Mouse (Mus musculus) lung, embryonic 15.5 days (tissue): ENCODE measurements around the gene Crtc1. TPM values are rescaled to one million over a fixed set of nuclear protein-coding genes. Genes with fewer than 3 reads are reported as not detected.

Experiments used
- ATAC-seq: fragments of 200-750 bp; cut with Nextera tagmentation; 2 replicates; pipeline ENCODE4 v1.8.0; 2017; ENCODE audit warnings: moderate number of reproducible peaks, borderline replicate concordance; ENCODE audit not compliant: low FRiP score, low TSS enrichment; ENCODE audit errors: extremely low read depth
- H3K27ac ChIP-seq: fragments of 300-500 bp; sonication (generic); 2 replicates; pipeline ENCODE4 v1.5.1; 2015; ENCODE audit warnings: moderate library complexity, mild to moderate bottlenecking, inconsistent platforms
- H3K27me3 ChIP-seq: fragments of 300-500 bp; sonication (generic); 2 replicates; pipeline ENCODE4 v1.6.1; 2015; ENCODE audit warnings: inconsistent platforms
- H3K36me3 ChIP-seq: fragments of 300-500 bp; sonication (generic); 2 replicates; pipeline ENCODE4 v1.6.1; 2015; ENCODE audit warnings: inconsistent platforms
- H3K4me1 ChIP-seq: fragments of 300-500 bp; sonication (generic); 2 replicates; pipeline ENCODE4 v1.6.1; 2015; ENCODE audit warnings: inconsistent platforms
- H3K4me2 ChIP-seq: fragments of 300-500 bp; sonication (generic); 2 replicates; pipeline ENCODE4 v1.6.1; 2015; ENCODE audit warnings: inconsistent platforms, mild to moderate bottlenecking, moderate library complexity
- H3K4me3 ChIP-seq: fragments of 300-500 bp; sonication (generic); 2 replicates; pipeline ENCODE4 v1.5.1; 2015; ENCODE audit warnings: mild to moderate bottlenecking, inconsistent platforms
- H3K9ac ChIP-seq: fragments of 300-500 bp; sonication (generic); 2 replicates; pipeline ENCODE4 v1.6.1; 2015; ENCODE audit warnings: inconsistent platforms
- H3K9me3 ChIP-seq: fragments of 300-500 bp; sonication (generic); 2 replicates; pipeline ENCODE4 v1.6.1; 2016; ENCODE audit warnings: inconsistent platforms
- WGBS: fragments of 180-500 bp; shearing (Covaris S2); methylation state at CpG from one replicate; pipeline ENCODE4 v1.1.7; 2015; 5-methylcytosine and 5-hydroxymethylcytosine counted together
- polyA plus RNA-seq: library from polyadenylated mRNA; unstranded; fragments of >200 nt; fragmentation: Nextera tagmentation; extraction: Ambion mirVana; gene quantifications from 2 replicates; pipeline ENCODE4 v1.2.1, GENCODE M21; 2015

Crtc1 gene
- polyA plus RNA-seq, 1 experiment from 2014 or later, result 17.6 TPM

- Histone ChIP-seq H3K27ac (no peak overlapping the region), H3K4me1 (no peaks in the 10 kb centered on the region), H3K36me3 (peaks cover 99% of the 10 kb centered on the region), H3K9ac (no peak overlapping the region), H3K4me2 (no peak overlapping the region), H3K4me3 (no peak overlapping the region), H3K27me3 (no peaks in the 10 kb centered on the region), H3K9me3 (no peaks in the 10 kb centered on the region)
- WGBS, result 85% methylated on average over 7 of the region's 7 CpGs
- no peak for ATAC-seq
Measured at GRCm38 (mm10) chr8:70338931-70339330, 100.4 kb downstream of the Crtc1 start.

- Histone ChIP-seq H3K36me3 (peaks cover 66% of the 10 kb centered on the region), H3K9ac (no peak overlapping the region), H3K27ac (no peak overlapping the region), H3K4me2 (no peak overlapping the region), H3K4me3 (no peak overlapping the region), H3K9me3 (no peaks in the 10 kb centered on the region), H3K4me1 (peaks cover 18% of the 10 kb centered on the region), H3K27me3 (no peaks in the 10 kb centered on the region)
- 93% methylated on average over 6 of the region's 6 CpGs for WGBS
- ATAC-seq, result no peak
Measured at GRCm38 (mm10) chr8:70332878-70333202, 106.5 kb downstream of the Crtc1 start.

Other genes starting within 250 kb of the Crtc1 start
- gene Slc25a42, start 227.3 kb downstream of the Crtc1 start, polyA plus RNA-seq, result 3.9 and 4.4 TPM in 2 replicates
- gene Sugp2, start 205.4 kb downstream of the Crtc1 start, polyA plus RNA-seq, result 26.7 and 27.7 TPM in 2 replicates
- 24.2 and 30.1 TPM in 2 replicates for gene Armc6, start 205.1 kb downstream of the Crtc1 start, polyA plus RNA-seq
- 70.4 and 73.0 TPM in 2 replicates for gene Homer3, start 156.8 kb downstream of the Crtc1 start, polyA plus RNA-seq
- gene Ddx49, start 137.1 kb downstream of the Crtc1 start, polyA plus RNA-seq, result 46.0 and 48.0 TPM in 2 replicates
- 332 and 336 TPM in 2 replicates for gene Cope, start 137.1 kb downstream of the Crtc1 start, polyA plus RNA-seq
- gene Cers1, start 123.8 kb downstream of the Crtc1 start, polyA plus RNA-seq, result 3.1 and 3.3 TPM in 2 replicates
- gene Gdf1, start 109.8 kb downstream of the Crtc1 start, polyA plus RNA-seq, result 1.0 TPM in 2 replicates
- 17.3 and 19.6 TPM in 2 replicates for gene Upf1, start 86.3 kb downstream of the Crtc1 start, polyA plus RNA-seq
- 0.46 and 0.70 TPM in 2 replicates for gene Comp, start 66.0 kb downstream of the Crtc1 start, polyA plus RNA-seq
- gene Klhl26, start 37.4 kb upstream of the Crtc1 start, polyA plus RNA-seq, result 26.2 and 27.1 TPM in 2 replicates
- gene Tmem59l, start 47.8 kb upstream of the Crtc1 start, polyA plus RNA-seq, result 6.5 and 6.6 TPM in 2 replicates
- 181 and 186 TPM in 2 replicates for gene Crlf1, start 53.6 kb upstream of the Crtc1 start, polyA plus RNA-seq
- 120 and 122 TPM in 2 replicates for gene Rex1bd, start 67.2 kb upstream of the Crtc1 start, polyA plus RNA-seq
- gene Uba52, start 71.2 kb upstream of the Crtc1 start, polyA plus RNA-seq, result 909 and 953 TPM in 2 replicates
- gene Fkbp8, start 88.1 kb upstream of the Crtc1 start, polyA plus RNA-seq, result 307 and 313 TPM in 2 replicates
- gene Kxd1, start 88.4 kb upstream of the Crtc1 start, polyA plus RNA-seq, result 50.0 and 54.4 TPM in 2 replicates
- 17.2 and 17.5 TPM in 2 replicates for gene Ell, start 99.9 kb upstream of the Crtc1 start, polyA plus RNA-seq
- 134 TPM in 2 replicates for gene Isyna1, start 154.8 kb upstream of the Crtc1 start, polyA plus RNA-seq
- 111 and 122 TPM in 2 replicates for gene Ssbp4, start 169.3 kb upstream of the Crtc1 start, polyA plus RNA-seq
- 1.9 and 2.5 TPM in 2 replicates for gene Lrrc25, start 176.6 kb upstream of the Crtc1 start, polyA plus RNA-seq
- gene Gdf15, start 192.9 kb upstream of the Crtc1 start, polyA plus RNA-seq, result 0.31 and 0.45 TPM in 2 replicates
- 38.5 and 47.7 TPM in 2 replicates for gene Pgpep1, start 220.8 kb upstream of the Crtc1 start, polyA plus RNA-seq
- 268 and 320 TPM in 2 replicates for gene Lsm4, start 233.7 kb upstream of the Crtc1 start, polyA plus RNA-seq